Mouse (Mus musculus) T-helper 2 cell (primary cell): ENCODE measurements around the gene Thoc7.
"Not testable (repeated sequence)": the region's sequence is repeated elsewhere in the genome, so short reads cannot be mapped to it uniquely, and the experiment has no call there.

Experiments
- in situ Hi-C: fragments of 300-600 bp; cut with MboI, MseI; formaldehyde crosslinking; loops from one replicate; pipeline ENCODE4 v1.15.1; 2025; ENCODE audit warnings: high pct_unique_total_duplicates

Gene Thoc7

GRCm38 (mm10) chr14:13961401-13962112 is at the start of gene Thoc7, which contains the start of gene Atxn7:
Gene Thoc7 (minus strand): TSS chr14:13961852.
Gene Atxn7 (plus strand): TSS chr14:13961440.
- in situ Hi-C loops = no loop called here

- in situ Hi-C loops = no loop called here
Observed at GRCm38 (mm10) chr14:14009712-14010111, 48.1 kb upstream of the Thoc7 start.

- in situ Hi-C loops = no loop called here
Observed at GRCm38 (mm10) chr14:14002771-14003170, 41.1 kb upstream of the Thoc7 start.

GRCm38 (mm10) chr14:13995206-13996097 is 33.8 kb upstream of the Thoc7 start:
- in situ Hi-C loops = no loop called here

- in situ Hi-C loops = no loop called here
Observed at GRCm38 (mm10) chr14:13990741-13991140, 29.1 kb upstream of the Thoc7 start.

GRCm38 (mm10) chr14:13988397-13988796 is 26.7 kb upstream of the Thoc7 start:
- in situ Hi-C loops = no loop called here

GRCm38 (mm10) chr14:13982174-13982573 is 20.5 kb upstream of the Thoc7 start:
- in situ Hi-C loops = no loop called here

GRCm38 (mm10) chr14:13981286-13981685 is 19.6 kb upstream of the Thoc7 start:
- in situ Hi-C loops = no loop called here

GRCm38 (mm10) chr14:13977498-13977897 is 15.8 kb upstream of the Thoc7 start:
- in situ Hi-C loops = no loop called here

GRCm38 (mm10) chr14:13971644-13972234 is 10.1 kb upstream of the Thoc7 start:
- in situ Hi-C loops = no loop called here

- in situ Hi-C loops = no loop called here
Observed at GRCm38 (mm10) chr14:13970513-13970912, 8.9 kb upstream of the Thoc7 start.

- in situ Hi-C loops = no loop called here
Observed at GRCm38 (mm10) chr14:13968476-13968875, 6.8 kb upstream of the Thoc7 start.

- in situ Hi-C loops = no loop called here
Observed at GRCm38 (mm10) chr14:13967607-13968006, 6.0 kb upstream of the Thoc7 start.

- in situ Hi-C loops = no loop called here
Observed at GRCm38 (mm10) chr14:13963527-13963926, 1.9 kb upstream of the Thoc7 start.

- in situ Hi-C loops = no loop called here
Observed at GRCm38 (mm10) chr14:13962476-13962875, 824 bp upstream of the Thoc7 start.

GRCm38 (mm10) chr14:13960482-13961325 is 948 bp downstream of the Thoc7 start:
- in situ Hi-C loops = no loop called here

GRCm38 (mm10) chr14:13960079-13960478 is 1.6 kb downstream of the Thoc7 start:
- in situ Hi-C loops = no loop called here

GRCm38 (mm10) chr14:13952151-13952550 is 9.5 kb downstream of the Thoc7 start:
- in situ Hi-C loops = not testable (repeated sequence)

- in situ Hi-C loops = no loop called here
Observed at GRCm38 (mm10) chr14:13950401-13950800, 11.3 kb downstream of the Thoc7 start.

GRCm38 (mm10) chr14:13948345-13948744 is 13.3 kb downstream of the Thoc7 start:
- in situ Hi-C loops = no loop called here

GRCm38 (mm10) chr14:13944686-13945085 is 17.0 kb downstream of the Thoc7 start:
- in situ Hi-C loops = no loop called here

- in situ Hi-C loops = no loop called here
Observed at GRCm38 (mm10) chr14:13934052-13934371, 27.6 kb downstream of the Thoc7 start.
